Mouse (Mus musculus) thymus, adult 2 months (tissue): ENCODE results near the gene Akap2.

Source experiments
- CTCF ChIP-seq: fragments of 200-500 bp; IDR thresholded peaks from 2 replicates; pipeline ENCODE4 v1.5.1; 2012; ENCODE audit warnings: mild to moderate bottlenecking, control low read depth, low read length, moderate library complexity, borderline replicate concordance; ENCODE audit not compliant: control insufficient read depth, poor library complexity, insufficient read depth; ENCODE audit errors: extremely low read depth
- POLR2A ChIP-seq: fragments of 200-500 bp; IDR thresholded peaks from 2 replicates; pipeline ENCODE4 v1.6.1; 2012; ENCODE audit warnings: mild to moderate bottlenecking, low read length, control low read depth, moderate library complexity; ENCODE audit not compliant: control insufficient read depth, poor library complexity, insufficient read depth; ENCODE audit errors: extremely low read depth

DNA sequence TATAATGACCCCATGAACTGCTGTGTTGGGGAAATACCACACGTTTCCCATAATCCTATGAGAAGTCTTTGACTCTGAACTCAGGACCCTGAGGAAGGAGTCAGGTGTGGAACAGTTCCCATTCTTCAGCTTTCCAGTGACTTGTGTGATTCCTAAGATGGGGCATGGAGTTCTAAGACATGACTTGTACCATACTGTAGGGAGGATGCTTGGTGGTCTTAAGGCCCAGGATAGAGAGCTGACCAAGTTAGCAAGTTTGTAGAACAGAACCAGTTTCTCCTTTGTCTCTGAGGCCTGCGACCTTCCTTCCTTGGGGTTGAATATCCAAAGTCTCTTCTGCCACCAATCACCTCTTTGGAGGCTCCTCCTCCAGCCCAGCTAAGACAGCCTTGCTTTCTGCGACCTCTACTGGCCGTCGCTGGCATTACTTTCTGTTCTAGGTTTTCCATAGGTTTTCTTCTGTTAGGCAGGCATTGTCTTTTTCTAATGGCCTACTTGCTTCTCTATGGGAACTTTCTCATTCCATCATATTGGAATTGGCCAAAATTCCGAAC lies 162.4 kb downstream of the Akap2 start:
- TF ChIP-seq CTCF = peak; percentile 64; the same call in 1 of the 2 replicates
- TF ChIP-seq POLR2A = no peak
